Mouse (Mus musculus): ENCODE results near the gene Atp8a1. TPM values are rescaled to one million over a fixed set of nuclear protein-coding genes. Genes with fewer than 3 reads are reported as not detected.

The Atp8a1 gene
- polyA plus RNA-seq, 1 experiment, result 20.6 TPM

DNA sequence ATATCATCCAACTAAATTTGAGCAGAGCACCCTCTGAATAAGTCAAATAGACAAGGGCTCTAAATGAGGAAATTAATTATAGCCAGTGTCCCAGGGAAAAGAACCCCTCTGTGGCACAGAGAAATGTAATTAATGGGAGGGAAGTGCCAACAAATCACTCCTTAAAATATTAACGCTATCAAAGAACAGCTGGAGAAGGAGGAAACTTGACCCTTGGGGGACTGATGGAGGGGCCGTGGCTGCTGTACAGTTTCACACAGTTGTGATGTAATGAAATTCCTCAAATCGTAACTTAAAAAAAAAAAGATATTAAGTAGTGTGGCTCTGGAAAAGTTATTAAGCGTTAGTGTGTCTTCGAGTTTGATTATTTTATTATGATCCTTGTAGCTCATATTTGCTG lies 241.3 kb downstream of the Atp8a1 start:
- H3K27ac ChIP-seq (ENCODE audit: insufficient read depth, low read length), result no peak overlapping the region
- no peak overlapping the region for H3K4me3 ChIP-seq (ENCODE audit: low read depth, low read length)
- H3K9me3 ChIP-seq (replicated peaks; ENCODE audit: control insufficient read depth, insufficient read depth, low read length, poor library complexity, severe bottlenecking), result no peaks in the 10 kb centered on the region
- TF ChIP-seq CTCF (IDR thresholded peaks at IDR 0.05; ENCODE audit: low read depth, low read length), result no peak
- no peak for TF ChIP-seq EP300 (IDR thresholded peaks at IDR 0.05; ENCODE audit: insufficient read depth, low read depth, low read length)
- no peaks in the 10 kb centered on the region for H3K4me1 ChIP-seq (ENCODE audit: control insufficient read depth, insufficient read depth, low read length)
- H3K9ac ChIP-seq (ENCODE audit: low read depth, poor library complexity, severe bottlenecking), result no peak overlapping the region
- peaks cover 10% of the 10 kb centered on the region for H3K27me3 ChIP-seq (ENCODE audit: control insufficient read depth, insufficient read depth, low read length, poor library complexity, severe bottlenecking)
- H3K36me3 ChIP-seq (ENCODE audit: control insufficient read depth, insufficient read depth, low read length, poor library complexity, severe bottlenecking), result no peaks in the 10 kb centered on the region

GRCm38 (mm10) chr5:67599935-67600334 lies 247.3 kb downstream of the Atp8a1 start:
- no peak overlapping the region for H3K4me3 ChIP-seq (ENCODE audit: low read depth, low read length)
- H3K9me3 ChIP-seq (replicated peaks; ENCODE audit: control insufficient read depth, insufficient read depth, low read length, poor library complexity, severe bottlenecking), result no peaks in the 10 kb centered on the region
- no peaks in the 10 kb centered on the region for H3K36me3 ChIP-seq (ENCODE audit: control insufficient read depth, insufficient read depth, low read length, poor library complexity, severe bottlenecking)
- no peak overlapping the region for H3K9ac ChIP-seq (ENCODE audit: low read depth, poor library complexity, severe bottlenecking)
- TF ChIP-seq EP300 (IDR thresholded peaks at IDR 0.05; ENCODE audit: insufficient read depth, low read depth, low read length) (no peak), POLR2A (IDR thresholded peaks at IDR 0.05; ENCODE audit: insufficient read depth, low read length) (no peak), CTCF (IDR thresholded peaks at IDR 0.05; ENCODE audit: low read depth, low read length) (no peak)
- H3K4me1 ChIP-seq (ENCODE audit: control insufficient read depth, insufficient read depth, low read length), result no peaks in the 10 kb centered on the region
- no peaks in the 10 kb centered on the region for H3K27me3 ChIP-seq (ENCODE audit: control insufficient read depth, insufficient read depth, low read length, poor library complexity, severe bottlenecking)
- H3K27ac ChIP-seq (ENCODE audit: insufficient read depth, low read length), result no peak overlapping the region

- no peaks in the 10 kb centered on the region for H3K4me1 ChIP-seq (ENCODE audit: control insufficient read depth, insufficient read depth, low read length)
- no peaks in the 10 kb centered on the region for H3K27me3 ChIP-seq (ENCODE audit: control insufficient read depth, insufficient read depth, low read length, poor library complexity, severe bottlenecking)
- TF ChIP-seq POLR2A (IDR thresholded peaks at IDR 0.05; ENCODE audit: insufficient read depth, low read length) (no peak), CTCF (IDR thresholded peaks at IDR 0.05; ENCODE audit: low read depth, low read length) (no peak), EP300 (IDR thresholded peaks at IDR 0.05; ENCODE audit: insufficient read depth, low read depth, low read length) (no peak)
- no peak overlapping the region for H3K9ac ChIP-seq (ENCODE audit: low read depth, poor library complexity, severe bottlenecking)
- no peak overlapping the region for H3K27ac ChIP-seq (ENCODE audit: insufficient read depth, low read length)
- no peak overlapping the region for H3K4me3 ChIP-seq (ENCODE audit: low read depth, low read length)
- H3K36me3 ChIP-seq (ENCODE audit: control insufficient read depth, insufficient read depth, low read length, poor library complexity, severe bottlenecking), result no peaks in the 10 kb centered on the region
- H3K9me3 ChIP-seq (replicated peaks; ENCODE audit: control insufficient read depth, insufficient read depth, low read length, poor library complexity, severe bottlenecking), result no peaks in the 10 kb centered on the region
Measured at GRCm38 (mm10) chr5:67595629-67596028, 251.6 kb downstream of the Atp8a1 start.

- TF ChIP-seq POLR2A (IDR thresholded peaks at IDR 0.05; ENCODE audit: insufficient read depth, low read length), result no peak
- no peak for TF ChIP-seq CTCF (IDR thresholded peaks at IDR 0.05; ENCODE audit: low read depth, low read length)
- no peak for TF ChIP-seq EP300 (IDR thresholded peaks at IDR 0.05; ENCODE audit: insufficient read depth, low read depth, low read length)
- no peaks in the 10 kb centered on the region for H3K36me3 ChIP-seq (ENCODE audit: control insufficient read depth, insufficient read depth, low read length, poor library complexity, severe bottlenecking)
- H3K27me3 ChIP-seq (ENCODE audit: control insufficient read depth, insufficient read depth, low read length, poor library complexity, severe bottlenecking), result no peaks in the 10 kb centered on the region
- H3K4me3 ChIP-seq (ENCODE audit: low read depth, low read length), result no peak overlapping the region
- no peak overlapping the region for H3K27ac ChIP-seq (ENCODE audit: insufficient read depth, low read length)
- H3K9ac ChIP-seq (ENCODE audit: low read depth, poor library complexity, severe bottlenecking), result no peak overlapping the region
- no peaks in the 10 kb centered on the region for H3K9me3 ChIP-seq (replicated peaks; ENCODE audit: control insufficient read depth, insufficient read depth, low read length, poor library complexity, severe bottlenecking)
- no peaks in the 10 kb centered on the region for H3K4me1 ChIP-seq (ENCODE audit: control insufficient read depth, insufficient read depth, low read length)
Measured at GRCm38 (mm10) chr5:67595070-67595469, 252.2 kb downstream of the Atp8a1 start.

GRCm38 (mm10) chr5:67579725-67580633 lies 267.3 kb downstream of the Atp8a1 start:
- Histone ChIP-seq H3K4me1 (ENCODE audit: control insufficient read depth, insufficient read depth, low read length) (no peaks in the 10 kb centered on the region), H3K27me3 (ENCODE audit: control insufficient read depth, insufficient read depth, low read length, poor library complexity, severe bottlenecking) (no peaks in the 10 kb centered on the region), H3K27ac (ENCODE audit: insufficient read depth, low read length) (no peak overlapping the region), H3K9me3 (replicated peaks; ENCODE audit: control insufficient read depth, insufficient read depth, low read length, poor library complexity, severe bottlenecking) (no peaks in the 10 kb centered on the region), H3K9ac (ENCODE audit: low read depth, poor library complexity, severe bottlenecking) (no peak overlapping the region), H3K4me3 (ENCODE audit: low read depth, low read length) (no peak overlapping the region), H3K36me3 (ENCODE audit: control insufficient read depth, insufficient read depth, low read length, poor library complexity, severe bottlenecking) (no peaks in the 10 kb centered on the region)
- TF ChIP-seq CTCF (IDR thresholded peaks at IDR 0.05; ENCODE audit: low read depth, low read length) (no peak), EP300 (IDR thresholded peaks at IDR 0.05; ENCODE audit: insufficient read depth, low read depth, low read length) (no peak), POLR2A (IDR thresholded peaks at IDR 0.05; ENCODE audit: insufficient read depth, low read length) (no peak)

DNA sequence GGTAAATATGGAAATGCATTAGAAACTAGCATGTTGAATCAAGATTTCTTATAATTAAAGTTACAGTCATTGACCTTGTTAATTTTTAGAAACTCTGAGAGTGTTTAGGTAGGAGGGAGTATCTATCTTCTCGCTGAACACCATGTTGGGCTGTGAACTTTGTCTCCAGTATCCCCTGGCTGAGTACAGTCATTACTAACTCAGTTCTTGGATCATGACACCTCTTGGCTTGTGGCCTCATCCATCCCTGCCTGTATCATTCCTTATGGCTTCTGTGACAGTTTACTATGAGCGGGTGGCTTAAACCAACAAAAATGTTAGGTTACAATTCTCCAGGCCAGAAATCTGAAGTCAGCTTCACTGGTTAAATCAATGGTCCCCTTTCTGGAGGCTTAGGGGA lies 271.5 kb downstream of the Atp8a1 start:
- no peak overlapping the region for H3K9ac ChIP-seq (ENCODE audit: low read depth, poor library complexity, severe bottlenecking)
- TF ChIP-seq CTCF (IDR thresholded peaks at IDR 0.05; ENCODE audit: low read depth, low read length) (no peak), POLR2A (IDR thresholded peaks at IDR 0.05; ENCODE audit: insufficient read depth, low read length) (no peak), EP300 (IDR thresholded peaks at IDR 0.05; ENCODE audit: insufficient read depth, low read depth, low read length) (no peak)
- H3K4me1 ChIP-seq (ENCODE audit: control insufficient read depth, insufficient read depth, low read length), result no peaks in the 10 kb centered on the region
- H3K36me3 ChIP-seq (ENCODE audit: control insufficient read depth, insufficient read depth, low read length, poor library complexity, severe bottlenecking), result no peaks in the 10 kb centered on the region
- no peaks in the 10 kb centered on the region for H3K27me3 ChIP-seq (ENCODE audit: control insufficient read depth, insufficient read depth, low read length, poor library complexity, severe bottlenecking)
- no peaks in the 10 kb centered on the region for H3K9me3 ChIP-seq (replicated peaks; ENCODE audit: control insufficient read depth, insufficient read depth, low read length, poor library complexity, severe bottlenecking)
- H3K4me3 ChIP-seq (ENCODE audit: low read depth, low read length), result no peak overlapping the region
- H3K27ac ChIP-seq (ENCODE audit: insufficient read depth, low read length), result no peak overlapping the region
